Mouse (Mus musculus) heart, adult 2 months (tissue): ENCODE measurements around the gene Unk. TPM values are rescaled to one million over a fixed set of nuclear protein-coding genes. Genes with fewer than 3 reads are reported as not detected.

Experiments used
- DNase-seq, 2 experiments: peaks; one replicate each; pipeline ENCODE4 v3.0.0; 2021
- H3K27ac ChIP-seq: fragments of 200-600 bp; 2 replicates; pipeline ENCODE4 v1.8.1; 2022
- H3K27me3 ChIP-seq: fragments of 200-500 bp; 2 replicates; pipeline ENCODE4 v1.6.1; 2012; ENCODE audit warnings: mild to moderate bottlenecking, low read length, inconsistent platforms, mixed read lengths; ENCODE audit not compliant: control insufficient read depth, insufficient read depth
- H3K36me3 ChIP-seq: fragments of 200-500 bp; 2 replicates; pipeline ENCODE4 v1.6.1; 2012; ENCODE audit warnings: low read length, inconsistent platforms; ENCODE audit not compliant: control insufficient read depth, insufficient read depth
- H3K4me1 ChIP-seq: fragments of 200-500 bp; 2 replicates; pipeline ENCODE4 v1.6.1; 2011; ENCODE audit warnings: low read length; ENCODE audit not compliant: control insufficient read depth, insufficient read depth
- H3K4me3 ChIP-seq: fragments of 200-600 bp; 2 replicates; pipeline ENCODE4 v1.8.1; 2022
- H3K79me2 ChIP-seq: fragments of 200-500 bp; replicated peaks from 2 replicates; pipeline ENCODE4 v1.6.1; 2012; ENCODE audit warnings: mild to moderate bottlenecking, inconsistent platforms, low read length, moderate library complexity, mixed read lengths; ENCODE audit not compliant: control insufficient read depth, insufficient read depth
- H3K9ac ChIP-seq: fragments of 200-500 bp; 2 replicates; pipeline ENCODE4 v1.6.1; 2012; ENCODE audit warnings: low read depth, mild to moderate bottlenecking, control low read depth, inconsistent platforms, low read length, mixed read lengths
- CTCF ChIP-seq: fragments of 200-600 bp; IDR thresholded peaks from 2 replicates; pipeline ENCODE4 v1.8.1; 2022; ENCODE audit warnings: antibody characterized with exemption, mild to moderate bottlenecking, moderate library complexity
- EP300 ChIP-seq: fragments of 200-500 bp; IDR thresholded peaks from 2 replicates; pipeline ENCODE4 v1.6.1; 2011; ENCODE audit warnings: low read depth, low read length, control low read depth; ENCODE audit not compliant: insufficient read depth
- POLR2A ChIP-seq: fragments of 200-500 bp; IDR thresholded peaks from 2 replicates; pipeline ENCODE4 v1.6.1; 2011; ENCODE audit warnings: mild to moderate bottlenecking, low read depth, low read length, control low read depth; ENCODE audit not compliant: insufficient read depth
- WGBS: fragments of 180-500 bp; shearing (Covaris S2); methylation state at CpG from one replicate; pipeline ENCODE4 v1.1.7; 2018; 5-methylcytosine and 5-hydroxymethylcytosine counted together
- intact Hi-C: fragments of 180-260 bp; cut with DNase I; formaldehyde crosslinking; loops from one replicate; pipeline ENCODE4 v1.15.1; 2025
- polyA plus RNA-seq: library from polyadenylated mRNA; depleted of rRNA; stranded (reverse); fragments of >200 nt; gene quantifications from 2 replicates; pipeline ENCODE4 v1.2.3, GENCODE M21; 2012
- total RNA-seq, 2 experiments: library from RNA; stranded (reverse); gene quantifications; 2 replicates each; pipeline ENCODE4 v1.2.3; 2021

Unk gene
- total and polyA plus RNA-seq, 3 experiments = 7.1 to 16.5 (median 7.9) TPM

- no peak for TF ChIP-seq POLR2A
- TF ChIP-seq EP300 = no peak
- no peak for TF ChIP-seq CTCF
- no peak overlapping the region for H3K4me3 ChIP-seq
- H3K36me3 ChIP-seq = no peaks in the 10 kb centered on the region; the same call in 1 of the 2 replicates
- peaks cover 9% of the 10 kb centered on the region for H3K4me1 ChIP-seq
- no peak overlapping the region for H3K9ac ChIP-seq
- DNase-seq = no peak
- no peak overlapping the region for H3K27ac ChIP-seq
- H3K79me2 ChIP-seq = peaks cover 12% of the 10 kb centered on the region
- intact Hi-C loops = no loop called here
- WGBS = 92% methylated on average over 6 of the region's 6 CpGs
- H3K27me3 ChIP-seq = no peaks in the 10 kb centered on the region
Measured at GRCm38 (mm10) chr11:116034584-116034983, 4.5 kb downstream of the Unk start.

GRCm38 (mm10) chr11:116036671-116037070 lies 6.5 kb downstream of the Unk start:
- DNase-seq = no peak
- Histone ChIP-seq H3K36me3 (peaks cover 3% of the 10 kb centered on the region), H3K27ac (no peak overlapping the region), H3K4me1 (peaks cover 5% of the 10 kb centered on the region), H3K27me3 (no peaks in the 10 kb centered on the region), H3K79me2 (peaks cover 14% of the 10 kb centered on the region), H3K9ac (no peak overlapping the region), H3K4me3 (no peak overlapping the region)
- TF ChIP-seq POLR2A = no peak
- TF ChIP-seq EP300 = no peak
- TF ChIP-seq CTCF = no peak
- intact Hi-C loops = no loop called here
- WGBS = 94% methylated on average over 3 of the region's 3 CpGs

GRCm38 (mm10) chr11:116037826-116038225 lies 7.7 kb downstream of the Unk start:
- Histone ChIP-seq H3K9ac (no peak overlapping the region), H3K36me3 (peaks cover 3% of the 10 kb centered on the region), H3K79me2 (peaks cover 14% of the 10 kb centered on the region), H3K27ac (no peak overlapping the region), H3K4me3 (no peak overlapping the region), H3K27me3 (no peaks in the 10 kb centered on the region), H3K4me1 (peaks cover 5% of the 10 kb centered on the region)
- TF ChIP-seq POLR2A = no peak
- TF ChIP-seq CTCF = no peak
- TF ChIP-seq EP300 = no peak
- DNase-seq = no peak
- 85% methylated on average over 9 of the region's 9 CpGs for WGBS
- intact Hi-C loops = no loop called here

- TF ChIP-seq POLR2A (no peak), EP300 (0 out of 2 replicates have a peak, but pooled peaks have one; percentile 39)
- H3K4me1 ChIP-seq = peaks cover 5% of the 10 kb centered on the region
- 37% methylated on average over 6 of the region's 6 CpGs for WGBS
- intact Hi-C loops = no loop called here
- H3K4me3 ChIP-seq = no peak overlapping the region
- H3K36me3 ChIP-seq = peaks cover 3% of the 10 kb centered on the region
- peak in 1 of 2 experiments; percentile 49 for DNase-seq
- peaks cover 8% of the 10 kb centered on the region for H3K79me2 ChIP-seq
- no peaks in the 10 kb centered on the region for H3K27me3 ChIP-seq
- H3K9ac ChIP-seq = no peak overlapping the region
- peak overlapping the region; percentile 55 for H3K27ac ChIP-seq
Measured at GRCm38 (mm10) chr11:116040593-116040992, 10.5 kb downstream of the Unk start.

- Histone ChIP-seq H3K36me3 (peaks cover 3% of the 10 kb centered on the region), H3K9ac (no peak overlapping the region), H3K27ac (no peak overlapping the region), H3K4me3 (no peak overlapping the region), H3K79me2 (peaks cover 8% of the 10 kb centered on the region), H3K27me3 (no peaks in the 10 kb centered on the region), H3K4me1 (peaks cover 5% of the 10 kb centered on the region)
- TF ChIP-seq POLR2A (no peak), EP300 (no peak), CTCF (peak; percentile 34)
- intact Hi-C loops = no loop called here
- DNase-seq = no peak
- 96% methylated on average over 2 of the region's 2 CpGs for WGBS
Measured at GRCm38 (mm10) chr11:116041833-116042232, 11.7 kb downstream of the Unk start.

GRCm38 (mm10) chr11:116042372-116043138 lies 12.4 kb downstream of the Unk start:
- no peak overlapping the region for H3K27ac ChIP-seq
- WGBS = 67% methylated on average over 5 of the region's 5 CpGs
- no peak for DNase-seq
- TF ChIP-seq CTCF (no peak), POLR2A (no peak), EP300 (no peak)
- no peak overlapping the region for H3K4me3 ChIP-seq
- no peaks in the 10 kb centered on the region for H3K27me3 ChIP-seq
- peaks cover 3% of the 10 kb centered on the region for H3K36me3 ChIP-seq
- H3K79me2 ChIP-seq = peaks cover 8% of the 10 kb centered on the region
- no peak overlapping the region for H3K9ac ChIP-seq
- H3K4me1 ChIP-seq = peaks cover 5% of the 10 kb centered on the region
- intact Hi-C loops = no loop called here

- 100% methylated on average over 1 of the region's 1 CpGs for WGBS
Measured at GRCm38 (mm10) chr11:116043286-116043685, 13.2 kb downstream of the Unk start.

More at GRCm38 (mm10) chr11:116043286-116043685, 13.2 kb downstream of the Unk start:
- no peaks in the 10 kb centered on the region for H3K27me3 ChIP-seq
- no peak for TF ChIP-seq EP300
- TF ChIP-seq CTCF = no peak
- no peak for TF ChIP-seq POLR2A
- DNase-seq = no peak
- H3K4me1 ChIP-seq = peaks cover 5% of the 10 kb centered on the region
- no peak overlapping the region for H3K4me3 ChIP-seq
- intact Hi-C loops = no loop called here
- no peak overlapping the region for H3K27ac ChIP-seq
- H3K9ac ChIP-seq = no peak overlapping the region
- H3K79me2 ChIP-seq = peaks cover 3% of the 10 kb centered on the region
- H3K36me3 ChIP-seq = peaks cover 3% of the 10 kb centered on the region
